Mouse (Mus musculus) MEL (cell line): Measurements from ENCODE around the gene Avp.

Experiments used
- CHD2 ChIP-seq: IDR thresholded peaks from 2 replicates; pipeline ENCODE4 v1.6.1; 2011; ENCODE audit warnings: low read length, improper control_type of control experiment
- EP300 ChIP-seq, 2 experiments: IDR thresholded peaks; 2 replicates each; pipeline ENCODE4 v1.6.1; 2011; ENCODE audit warnings: improper control_type of control experiment in 2 of 2, low read length in 2 of 2, low read depth in 1 of 2, mild to moderate bottlenecking in 1 of 2

GRCm38 (mm10) chr2:130564063-130564462, 18.3 kb downstream of the Avp start:
- TF ChIP-seq EP300 (IDR thresholded peaks at IDR 0.05; ENCODE audit: low read depth in 1 of 2, low read length in 2 of 2) (no peak), CHD2 (no peak)
